Mouse (Mus musculus) testis, adult 2 months (tissue): ENCODE measurements at regions not wholly inside any gene's neighbourhood (a gene's known extent, or its start where the extent isn't known, plus 50 kb on each side); places are given as distances from the start of the nearest gene placed in this dataset.

Experiments used
- CTCF ChIP-seq: fragments of 200-500 bp; IDR thresholded peaks from 2 replicates; pipeline ENCODE4 v1.5.1; 2012; ENCODE audit warnings: low read depth, mild to moderate bottlenecking, inconsistent platforms, low read length, moderate library complexity; ENCODE audit not compliant: control insufficient read depth, insufficient read depth, insufficient replicate concordance
- POLR2A ChIP-seq: fragments of 200-500 bp; IDR thresholded peaks from 2 replicates; pipeline ENCODE4 v1.6.1; 2012; ENCODE audit warnings: low read depth, mild to moderate bottlenecking, inconsistent platforms, low read length, moderate library complexity; ENCODE audit not compliant: control insufficient read depth

GRCm38 (mm10) chr11:82541376-82541775, 152.7 kb downstream of the Tmem132e start:
- no peak for TF ChIP-seq CTCF
- TF ChIP-seq POLR2A: no peak
